ENCODE assay signal across 11 mouse cellular contexts in genomic region chr7:110110061-110110656, GRCm38 (mm10). TPM values are rescaled to one million over a fixed set of nuclear protein-coding genes. Genes with fewer than 3 reads are reported as not detected.
DNase-seq lines count a peak whose midpoint lies in the region; ATAC-seq lines count a peak whose summit lies in the region.
"Had no signal": no experiment of that assay in that cellular context is flagged by ENCODE, and none has a peak within 500 bp of the region (broad histone marks: within the 10 kb centered on the region; RNA-seq: fewer than 3 reads in every experiment).

No protein-coding gene starts in this region.

- peak overlapping the region; percentile 14; the same call in 1 of the 2 replicates for H3K27ac ChIP-seq in intestine, embryonic 16.5 days (ENCODE audit: low read length)
- H3K27ac ChIP-seq in hindbrain, embryonic 10.5 days: no peak overlapping the region
- H3K27ac ChIP-seq: midbrain, embryonic 12.5 days had no signal

- no peaks in the 10 kb centered on the region for H3K36me3 ChIP-seq in intestine, embryonic 16.5 days (ENCODE audit: control insufficient read depth, insufficient read depth, low read length)
- H3K36me3 ChIP-seq in hindbrain, embryonic 10.5 days: no peaks in the 10 kb centered on the region
- H3K36me3 ChIP-seq: midbrain, embryonic 12.5 days had no signal

- H3K27me3 ChIP-seq in intestine, embryonic 16.5 days (replicated peaks; ENCODE audit: control insufficient read depth, insufficient read depth, low read length): no peaks in the 10 kb centered on the region
- H3K27me3 ChIP-seq in hindbrain, embryonic 10.5 days (ENCODE audit: insufficient read depth, poor library complexity, severe bottlenecking): no peaks in the 10 kb centered on the region
- H3K27me3 ChIP-seq: midbrain, embryonic 12.5 days had no signal

- peaks cover 10% of the 10 kb centered on the region for H3K4me1 ChIP-seq in intestine, embryonic 16.5 days (ENCODE audit: control insufficient read depth, insufficient read depth, low read length)
- peaks cover 16% of the 10 kb centered on the region for H3K4me1 ChIP-seq in hindbrain, embryonic 10.5 days (replicated peaks)

- no peak overlapping the region for H3K4me3 ChIP-seq in intestine, embryonic 16.5 days (ENCODE audit: low read length)
- no peak overlapping the region for H3K4me3 ChIP-seq in hindbrain, embryonic 10.5 days
- H3K4me3 ChIP-seq: midbrain, embryonic 12.5 days had no signal

- H3K9ac ChIP-seq in intestine, embryonic 16.5 days (ENCODE audit: low read depth, low read length): no peak overlapping the region
- H3K9ac ChIP-seq: midbrain, embryonic 12.5 days had no signal

- peaks cover 3% of the 10 kb centered on the region; the same call in 1 of the 2 replicates for H3K9me3 ChIP-seq in intestine, embryonic 16.5 days (ENCODE audit: control insufficient read depth, low read length)
- H3K9me3 ChIP-seq in hindbrain, embryonic 10.5 days: no peaks in the 10 kb centered on the region
- H3K9me3 ChIP-seq: midbrain, embryonic 12.5 days had no signal

- H3K4me2 ChIP-seq in intestine, embryonic 16.5 days (ENCODE audit: low read depth, low read length): no peak overlapping the region

- 30% methylated on average over 4 of the region's 4 CpGs for WGBS in intestine, embryonic 16.5 days
- WGBS in hindbrain, embryonic 10.5 days: 70% methylated on average over 4 of the region's 4 CpGs

- peak; percentile 10 for DNase-seq in CD4-positive, CD25-positive, alpha-beta regulatory T cell, adult 2 months (ENCODE audit: low read depth, low spot score)
- DNase-seq in kidney, postnatal 4 days: peak; percentile 40 to 59
- no peak for DNase-seq in kidney, postnatal 14 days
- DNase-seq in hindbrain, embryonic 10.5 days (ENCODE audit: low spot score): no peak
- DNase-seq: cerebellum, adult 8-10 months; kidney, postnatal 36 days had no signal

- ATAC-seq in CD4-positive, CD25-positive, alpha-beta regulatory T cell, adult 4 months: no peak
- ATAC-seq in intestine, embryonic 16.5 days: no peak
- ATAC-seq in megakaryocyte-erythroid progenitor cell, adult 5-6 weeks (replicated peaks; ENCODE audit: low FRiP score, low TSS enrichment, poor library complexity, severe bottlenecking): peak; percentile 68
- ATAC-seq in activated CD4-positive, CD25-positive, alpha-beta regulatory T cell, adult 4 months: no peak

RNA-seq across cellular contexts. Expression of gene Wee1, which starts 11.7 kb away (rescaled TPM):
- 1 to 10 TPM in 1 of 2 experiments, under 1 TPM in 1; 0.96 to 1.8 TPM for polyA plus RNA-seq in CD4-positive, CD25-positive, alpha-beta regulatory T cell, adult 4 months (2017; shearing (Covaris generic))
- 14.3 and 16.6 TPM in 2 replicates for polyA plus RNA-seq in intestine, embryonic 16.5 days (2015; fragmentation: Nextera tagmentation; extraction: Ambion mirVana)
- 42.8 and 48.8 TPM in 2 replicates for total RNA-seq in megakaryocyte-erythroid progenitor cell, adult 5-6 weeks (2014; fragmentation: Nextera tagmentation)
- 27.0 and 27.8 TPM in 2 replicates for total RNA-seq in megakaryocyte-erythroid progenitor cell, adult 5-6 weeks (2017)
- polyA plus RNA-seq in activated CD4-positive, CD25-positive, alpha-beta regulatory T cell, adult 4 months (2017; shearing (Covaris generic)): 1 to 10 TPM; 2.4 to 3.0 TPM
- 24.0 and 28.2 TPM in 2 replicates for polyA plus RNA-seq in hindbrain, embryonic 10.5 days (2016; fragmentation: Nextera tagmentation; extraction: Ambion mirVana)

RNA-seq across cellular contexts. Expression of gene Zfp143, which starts 49.1 kb away (rescaled TPM):
- polyA plus RNA-seq in CD4-positive, CD25-positive, alpha-beta regulatory T cell, adult 4 months (2017; shearing (Covaris generic)): 10 to 100 TPM; 42.5 to 50.0 TPM
- polyA plus RNA-seq in intestine, embryonic 16.5 days (2015; fragmentation: Nextera tagmentation; extraction: Ambion mirVana): 15.0 and 15.5 TPM in 2 replicates
- total RNA-seq in megakaryocyte-erythroid progenitor cell, adult 5-6 weeks (2014; fragmentation: Nextera tagmentation): 18.8 and 25.7 TPM in 2 replicates
- total RNA-seq in megakaryocyte-erythroid progenitor cell, adult 5-6 weeks (2017): 30.1 and 47.0 TPM in 2 replicates
- 10 to 100 TPM; 35.2 to 36.1 TPM for polyA plus RNA-seq in activated CD4-positive, CD25-positive, alpha-beta regulatory T cell, adult 4 months (2017; shearing (Covaris generic))
- polyA plus RNA-seq in hindbrain, embryonic 10.5 days (2016; fragmentation: Nextera tagmentation; extraction: Ambion mirVana): 23.8 and 25.9 TPM in 2 replicates

Comparison
In these comparisons a context has a peak if more than half of its experiments do, and no peak if none do; other contexts are left out.
1. DNase-seq: peak in CD4-positive, CD25-positive, alpha-beta regulatory T cell, adult 2 months (single experiment) and kidney, postnatal 4 days (2 of 2); none in kidney, postnatal 14 days (single experiment) and hindbrain, embryonic 10.5 days (single experiment).